In the genomic region with DNA sequence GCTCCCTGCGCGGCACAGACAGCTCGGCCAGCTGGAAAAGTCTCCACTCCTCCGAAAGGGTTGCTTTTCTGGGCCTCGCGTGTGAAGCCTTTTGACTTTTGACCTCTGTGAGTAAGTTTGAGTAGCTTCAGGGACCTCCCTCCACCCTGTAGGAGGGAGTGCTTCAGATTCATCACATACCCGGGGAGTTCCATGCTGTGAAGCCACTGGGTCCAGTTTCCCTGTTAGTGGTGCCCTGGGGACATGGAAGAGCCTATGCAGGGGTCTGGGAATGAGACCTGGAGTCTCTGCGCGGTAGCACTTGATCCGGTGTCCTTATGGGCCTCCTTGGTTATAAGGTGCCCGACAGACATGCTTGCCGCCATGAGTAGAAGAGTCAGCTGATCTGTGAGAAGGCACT, we compare ENCODE assay signal across 15 mouse cellular contexts. TPM values are rescaled to one million over a fixed set of nuclear protein-coding genes. Genes with fewer than 3 reads are reported as not detected.
DNase-seq lines count a peak whose midpoint lies in the region; ATAC-seq and TF ChIP-seq lines count a peak whose summit lies in the region.
"Had no signal": no experiment of that assay in that cellular context is flagged by ENCODE, and none has a peak within 500 bp of the region (broad histone marks: within the 10 kb centered on the region; RNA-seq: fewer than 3 reads in every experiment).

No protein-coding gene starts in this region.

- no peak for DNase-seq in gastrocnemius, adult 2 months
- DNase-seq in gastrocnemius, adult 8-10 months (ENCODE audit: low spot score in 2 of 2): no peak
- DNase-seq in kidney, adult 2 months: peak; percentile 32
- DNase-seq in kidney, postnatal 25 days: no peak
- DNase-seq in left cerebral cortex, adult 2 months (ENCODE audit: extremely low spot score in 1 of 2, low spot score in 2 of 2): no peak
- no peak for DNase-seq in left cerebral cortex, adult 18-20 months (ENCODE audit: low spot score in 2 of 2)
- DNase-seq in stomach, postnatal 0 days (ENCODE audit: low spot score): no peak
- no peak for DNase-seq in testis, postnatal 10 days (ENCODE audit: low spot score)
- DNase-seq: gastrocnemius, postnatal 14 days; lung, adult 2 months; lung, postnatal 36 days; right cerebral cortex, postnatal 14 days; thymus, postnatal 14 days had no signal

- H3K9ac ChIP-seq in stomach, postnatal 0 days (ENCODE audit: low read length): no peak overlapping the region

- H3K27me3 ChIP-seq in kidney, adult 2 months (replicated peaks; ENCODE audit: control insufficient read depth, insufficient read depth, low read length): no peaks in the 10 kb centered on the region
- no peaks in the 10 kb centered on the region for H3K27me3 ChIP-seq in stomach, postnatal 0 days (ENCODE audit: control insufficient read depth, insufficient read depth, low read length)
- H3K27me3 ChIP-seq: Patski had no signal

- no peak for TF ChIP-seq CTCF in gastrocnemius, adult 2 months (IDR thresholded peaks at IDR 0.05)
- no peak for TF ChIP-seq CTCF in kidney, adult 2 months (conservative IDR thresholded peaks at IDR 0.05; ENCODE audit: insufficient read depth, insufficient read length, low read depth, low read length)
- no peak for TF ChIP-seq CTCF in left cerebral cortex, adult 2 months (IDR thresholded peaks at IDR 0.05)
- TF ChIP-seq CTCF in stomach, postnatal 0 days (IDR thresholded peaks at IDR 0.05; ENCODE audit: low read depth): no peak

- intact Hi-C loops in gastrocnemius, adult 2 months (cut with DNase I): no loop called here
- intact Hi-C loops in left cerebral cortex, adult 2 months (cut with DNase I): loop anchor here (2.0 kb wide), 1 partner anchor 23 kb away; no protein-coding TSS in a partner anchor

- ATAC-seq in stomach, postnatal 0 days (ENCODE audit: low FRiP score, low TSS enrichment): no peak
- ATAC-seq: Patski had no signal

- H3K4me1 ChIP-seq in kidney, adult 2 months (ENCODE audit: control insufficient read depth, insufficient read depth, low read length): peaks cover 54% of the 10 kb centered on the region
- H3K4me1 ChIP-seq in stomach, postnatal 0 days (replicated peaks; ENCODE audit: control insufficient read depth, insufficient read depth): peaks cover 6% of the 10 kb centered on the region; the same call in 1 of the 2 replicates

- H3K9me3 ChIP-seq in stomach, postnatal 0 days (ENCODE audit: control insufficient read depth, low read length): no peaks in the 10 kb centered on the region

- no peaks in the 10 kb centered on the region for H3K36me3 ChIP-seq in kidney, adult 2 months (ENCODE audit: control insufficient read depth, insufficient read depth, low read length)
- H3K36me3 ChIP-seq in stomach, postnatal 0 days (ENCODE audit: control insufficient read depth, insufficient read depth, low read length): no peaks in the 10 kb centered on the region

- WGBS in kidney, adult 2 months: 56% methylated on average over 12 of the region's 12 CpGs
- 64% methylated on average over 12 of the region's 12 CpGs for WGBS in stomach, postnatal 0 days

- TF ChIP-seq EP300 in stomach, postnatal 0 days (optimal IDR thresholded peaks at IDR 0.05): no peak

- no peak overlapping the region for H3K4me3 ChIP-seq in gastrocnemius, adult 2 months
- no peak overlapping the region for H3K4me3 ChIP-seq in kidney, adult 2 months (ENCODE audit: insufficient read depth, low read depth, low read length)
- H3K4me3 ChIP-seq in left cerebral cortex, adult 2 months: no peak overlapping the region
- H3K4me3 ChIP-seq in stomach, postnatal 0 days (ENCODE audit: low read depth, low read length): no peak overlapping the region

- TF ChIP-seq POLR2A in kidney, adult 2 months (IDR thresholded peaks at IDR 0.05; ENCODE audit: low read depth, low read length): no peak

- H3K27ac ChIP-seq in gastrocnemius, adult 2 months: 0 out of 2 replicates have a peak overlapping the region, but pooled peaks have one; percentile 16
- no peak overlapping the region for H3K27ac ChIP-seq in kidney, adult 2 months (ENCODE audit: insufficient read depth, low read depth, low read length)
- peak overlapping the region; percentile 71 for H3K27ac ChIP-seq in left cerebral cortex, adult 2 months
- H3K27ac ChIP-seq in stomach, postnatal 0 days (replicated peaks): peak overlapping the region; percentile 30

- H3K4me2 ChIP-seq in stomach, postnatal 0 days (replicated peaks; ENCODE audit: low read depth): no peak overlapping the region
- H3K4me2 ChIP-seq: midbrain, embryonic 11.5 days had no signal

RNA-seq across cellular contexts. Expression of gene Gramd4, which starts 24.2 kb away (rescaled TPM):
- total RNA-seq in gastrocnemius, adult 2 months (2021): 10 to 100 TPM in 1 of 2 experiments, 1 to 10 TPM in 1; 5.8 to 11.4 TPM
- 1 to 10 TPM; 5.8 to 9.2 (median 8.1) TPM for total RNA-seq in gastrocnemius, adult 8-10 months (2022)
- 18.9 and 20.6 TPM in 2 replicates for polyA plus RNA-seq in kidney, adult 2 months (2012; rRNA removed)
- total RNA-seq in left cerebral cortex, adult 2 months (2021): 10 to 100 TPM; 46.2 to 51.7 TPM
- 10 to 100 TPM; 44.2 to 49.4 TPM for total RNA-seq in left cerebral cortex, adult 18-20 months (2021)
- polyA plus RNA-seq in stomach, postnatal 0 days (2015; fragmentation: Nextera tagmentation; extraction: Ambion mirVana): 11.1 and 11.4 TPM in 2 replicates

RNA-seq across cellular contexts. Expression of gene Celsr1, which starts 48.1 kb away (rescaled TPM):
- total RNA-seq in gastrocnemius, adult 2 months (2021): under 1 TPM; 0.13 to 0.28 TPM
- under 1 TPM; 0.02 to 0.36 (median 0.10) TPM for total RNA-seq in gastrocnemius, adult 8-10 months (2022)
- 12.4 and 16.8 TPM in 2 replicates for polyA plus RNA-seq in kidney, adult 2 months (2012; rRNA removed)
- 1 to 10 TPM; 3.7 to 4.6 TPM for total RNA-seq in left cerebral cortex, adult 2 months (2021)
- total RNA-seq in left cerebral cortex, adult 18-20 months (2021): 1 to 10 TPM; 4.3 to 5.3 TPM
- polyA plus RNA-seq in stomach, postnatal 0 days (2015; fragmentation: Nextera tagmentation; extraction: Ambion mirVana): 2.0 and 2.2 TPM in 2 replicates
